Mouse (Mus musculus): ENCODE measurements around the gene Ganab. TPM values are rescaled to one million over a fixed set of nuclear protein-coding genes. Genes with fewer than 3 reads are reported as not detected.

The Ganab gene
- total RNA-seq (2014; rRNA removed) (103 and 110 TPM in 2 replicates), polyA plus RNA-seq (2015; fragmentation: Nextera tagmentation; extraction: Ambion mirVana) (55.5 and 55.6 TPM in 2 replicates)

GRCm38 (mm10) chr19:8897865-8898495, at the start of gene Ganab:
TSS of gene Ganab (plus strand) at chr19:8898071.
- Histone ChIP-seq H3K4me1 (ENCODE audit: insufficient read depth, low read length) (peaks cover 9% of the 10 kb centered on the region), H3K4me3 (ENCODE audit: low read length) (peak within 1 kb of the TSS; percentile 91), H3K9me3 (ENCODE audit: low read length) (no peaks in the 10 kb centered on the region), H3K27ac (peak within 1 kb of the TSS; percentile 86), H3K27me3 (ENCODE audit: insufficient read depth, low read length) (no peaks in the 10 kb centered on the region), H3K4me2 (ENCODE audit: low read depth, low read length) (peak within 1 kb of the TSS; percentile 72), H3K36me3 (ENCODE audit: insufficient read depth, low read length) (peaks cover 13% of the 10 kb centered on the region; the same call in 1 of the 2 replicates), H3K9ac (replicated peaks; ENCODE audit: low read length) (peak within 1 kb of the TSS; percentile 94)
- ATAC-seq (peak; percentile 99), DNase-seq (ENCODE audit: low spot score) (peak; percentile 99)
- whole genome bisulfite sequencing: under 1% methylated on average over 53 of the region's 53 CpGs
- TF ChIP-seq CTCF (IDR thresholded peaks at IDR 0.05; ENCODE audit: low read depth): peak; percentile 41

DNA sequence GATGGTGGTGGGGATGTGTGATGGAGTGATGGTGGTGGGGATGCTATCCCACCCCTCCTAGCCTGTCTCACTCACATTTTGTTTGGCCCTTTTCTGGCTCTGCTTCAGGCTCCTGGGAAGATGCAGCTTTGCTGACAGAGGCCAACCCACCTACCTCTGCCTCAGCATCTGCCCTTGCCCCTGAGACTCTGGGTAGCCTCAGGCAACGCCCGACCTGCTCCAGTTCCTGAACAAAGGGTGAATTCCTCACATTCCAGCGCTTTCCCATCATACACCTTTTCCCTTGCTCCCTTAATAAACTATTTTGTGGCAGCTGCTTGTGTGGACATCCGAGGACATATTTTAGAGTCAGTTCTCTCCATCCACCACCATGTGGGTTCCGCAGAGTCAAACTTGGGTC, 49.5 kb upstream of the Ganab start:
- ATAC-seq: no peak

DNA sequence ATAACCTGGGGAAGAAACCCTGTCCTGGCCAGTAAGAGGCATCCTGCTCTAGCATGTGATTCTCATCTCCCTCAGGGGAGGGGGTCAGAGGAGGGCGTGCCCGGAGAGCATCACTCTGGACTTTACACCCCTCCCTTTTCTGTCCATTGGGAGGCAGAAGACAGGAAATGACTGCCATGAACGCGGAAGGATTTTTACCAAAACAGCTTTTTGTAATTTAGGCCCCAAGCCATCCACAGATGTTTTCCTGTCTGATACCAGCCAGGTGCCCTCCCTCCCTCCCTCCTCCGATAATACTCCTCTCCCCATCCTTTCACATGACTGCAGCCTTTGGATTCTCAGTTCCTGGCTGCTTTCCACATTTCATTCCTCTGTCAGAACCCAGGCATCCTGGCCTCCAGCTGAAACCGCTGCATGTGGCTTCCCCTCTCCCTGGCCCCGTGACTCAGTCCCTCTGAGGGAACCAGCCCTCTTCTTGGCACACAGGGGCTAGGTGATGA, 47.4 kb upstream of the Ganab start, which contains the start of gene Lrrn4cl:
Lrrn4cl (plus strand) TSS at position 367 of the 500 bp plus-strand sequence.
- no peak within 1 kb of the TSS; the same call in 1 of the 2 replicates for H3K9ac ChIP-seq (replicated peaks; ENCODE audit: low read length)
- 20% methylated on average over 7 of the region's 7 CpGs for WGBS
- H3K36me3 ChIP-seq (ENCODE audit: insufficient read depth, low read length): peaks cover 32% of the 10 kb centered on the region
- no peak within 1 kb of the TSS for H3K27ac ChIP-seq
- H3K4me1 ChIP-seq (ENCODE audit: insufficient read depth, low read length): no peaks in the 10 kb centered on the region
- no peak within 1 kb of the TSS for H3K4me3 ChIP-seq (ENCODE audit: low read length)
- no peak within 1 kb of the TSS for H3K4me2 ChIP-seq (ENCODE audit: low read depth, low read length)
- DNase-seq (ENCODE audit: low spot score): peak; percentile 56
- ATAC-seq: peak; percentile 80
- H3K27me3 ChIP-seq (ENCODE audit: insufficient read depth, low read length): no peaks in the 10 kb centered on the region
- TF ChIP-seq CTCF (IDR thresholded peaks at IDR 0.05; ENCODE audit: low read depth): peak; percentile 14; the same call in 1 of the 2 replicates
- H3K9me3 ChIP-seq (ENCODE audit: low read length): no peaks in the 10 kb centered on the region

More for the DNA sequence above, 49.5 kb upstream of the Ganab start:
- H3K9ac ChIP-seq (replicated peaks; ENCODE audit: low read length): no peak overlapping the region
- DNase-seq (ENCODE audit: low spot score): no peak
- H3K4me2 ChIP-seq (ENCODE audit: low read depth, low read length): no peak overlapping the region
- H3K4me3 ChIP-seq (ENCODE audit: low read length): no peak overlapping the region
- 82% methylated on average over 5 of the region's 5 CpGs for WGBS
- no peaks in the 10 kb centered on the region for H3K9me3 ChIP-seq (ENCODE audit: low read length)
- H3K27me3 ChIP-seq (ENCODE audit: insufficient read depth, low read length): no peaks in the 10 kb centered on the region
- H3K27ac ChIP-seq: no peak overlapping the region
- TF ChIP-seq CTCF (IDR thresholded peaks at IDR 0.05; ENCODE audit: low read depth): no peak
- H3K36me3 ChIP-seq (ENCODE audit: insufficient read depth, low read length): peaks cover 35% of the 10 kb centered on the region
- no peaks in the 10 kb centered on the region for H3K4me1 ChIP-seq (ENCODE audit: insufficient read depth, low read length)

- 51% methylated on average over 7 of the region's 7 CpGs for WGBS
- H3K27me3 ChIP-seq (ENCODE audit: insufficient read depth, low read length): no peaks in the 10 kb centered on the region
- peaks cover 20% of the 10 kb centered on the region for H3K36me3 ChIP-seq (ENCODE audit: insufficient read depth, low read length)
- no peak for ATAC-seq
- no peaks in the 10 kb centered on the region for H3K9me3 ChIP-seq (ENCODE audit: low read length)
- no peak overlapping the region for H3K27ac ChIP-seq
- DNase-seq (ENCODE audit: low spot score): no peak
- H3K4me1 ChIP-seq (ENCODE audit: insufficient read depth, low read length): no peaks in the 10 kb centered on the region
- H3K9ac ChIP-seq (replicated peaks; ENCODE audit: low read length): no peak overlapping the region
- no peak for TF ChIP-seq CTCF (IDR thresholded peaks at IDR 0.05; ENCODE audit: low read depth)
- H3K4me3 ChIP-seq (ENCODE audit: low read length): no peak overlapping the region
- no peak overlapping the region for H3K4me2 ChIP-seq (ENCODE audit: low read depth, low read length)
These were observed 46.2 kb upstream of the Ganab start for GRCm38 (mm10) chr19:8851639-8852038.

- ATAC-seq (no peak), DNase-seq (ENCODE audit: low spot score) (no peak)
- Histone ChIP-seq H3K36me3 (ENCODE audit: insufficient read depth, low read length) (peaks cover 13% of the 10 kb centered on the region; the same call in 1 of the 2 replicates), H3K9ac (replicated peaks; ENCODE audit: low read length) (no peak overlapping the region), H3K4me2 (ENCODE audit: low read depth, low read length) (no peak overlapping the region), H3K27me3 (ENCODE audit: insufficient read depth, low read length) (no peaks in the 10 kb centered on the region), H3K9me3 (ENCODE audit: low read length) (no peaks in the 10 kb centered on the region), H3K4me3 (ENCODE audit: low read length) (no peak overlapping the region), H3K4me1 (ENCODE audit: insufficient read depth, low read length) (no peaks in the 10 kb centered on the region), H3K27ac (no peak overlapping the region)
- TF ChIP-seq CTCF (IDR thresholded peaks at IDR 0.05; ENCODE audit: low read depth): no peak
- WGBS: 66% methylated on average over 10 of the region's 10 CpGs
These were observed 45.5 kb upstream of the Ganab start for GRCm38 (mm10) chr19:8852236-8852928.

DNA sequence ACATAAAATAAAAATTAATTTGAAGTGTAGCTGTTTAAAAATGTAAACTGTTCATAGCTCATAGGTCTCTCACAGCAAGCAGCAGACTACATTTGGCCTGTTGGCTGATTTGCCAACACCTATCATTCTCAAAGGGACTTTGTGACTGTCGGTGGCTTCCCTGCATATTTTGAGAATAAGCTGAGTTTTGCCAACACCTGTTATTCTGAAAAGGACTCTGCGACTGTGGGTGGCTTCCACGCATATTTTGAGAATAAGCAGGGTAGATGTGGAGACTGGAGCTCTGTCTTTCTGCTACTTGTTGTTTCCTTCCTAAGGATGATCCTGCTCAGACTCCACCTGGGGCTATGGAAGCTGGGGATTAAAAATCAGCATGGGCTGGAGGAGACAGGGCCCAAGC, 44.8 kb upstream of the Ganab start:
- no peak for DNase-seq (ENCODE audit: low spot score)
- no peak overlapping the region for H3K4me3 ChIP-seq (ENCODE audit: low read length)
- H3K36me3 ChIP-seq (ENCODE audit: insufficient read depth, low read length): peaks cover 9% of the 10 kb centered on the region; the same call in 1 of the 2 replicates
- no peaks in the 10 kb centered on the region for H3K27me3 ChIP-seq (ENCODE audit: insufficient read depth, low read length)
- no peaks in the 10 kb centered on the region for H3K4me1 ChIP-seq (ENCODE audit: insufficient read depth, low read length)
- no peak overlapping the region for H3K9ac ChIP-seq (replicated peaks; ENCODE audit: low read length)
- no peaks in the 10 kb centered on the region for H3K9me3 ChIP-seq (ENCODE audit: low read length)
- WGBS: 77% methylated on average over 3 of the region's 3 CpGs
- H3K4me2 ChIP-seq (ENCODE audit: low read depth, low read length): no peak overlapping the region
- no peak overlapping the region for H3K27ac ChIP-seq
- no peak for TF ChIP-seq CTCF (IDR thresholded peaks at IDR 0.05; ENCODE audit: low read depth)
- no peak for ATAC-seq

Data from hindbrain, postnatal 0 days (tissue).